Mouse (Mus musculus) CH12.LX (cell line): ENCODE measurements around the gene Unc119b. TPM values are rescaled to one million over a fixed set of nuclear protein-coding genes. Genes with fewer than 3 reads are reported as not detected.

ENCODE experiments used
- DNase-seq: peaks from one replicate; pipeline ENCODE4 v3.0.0-alpha.2; 2013; ENCODE audit errors: extremely low read depth
- H3K27ac ChIP-seq: 2 replicates; pipeline ENCODE4 v1.5.1; 2012; ENCODE audit warnings: low read depth, mild to moderate bottlenecking, control low read depth, moderate library complexity; ENCODE audit not compliant: insufficient read depth
- H3K27me3 ChIP-seq: replicated peaks from 2 replicates; pipeline ENCODE3; 2012; ENCODE audit warnings: inconsistent platforms
- H3K36me3 ChIP-seq, 2 experiments: replicated peaks in 1 of 2; 2 replicates each; pipeline versions ENCODE3 to v1.6.1; 2012; ENCODE audit warnings: inconsistent platforms in 1 of 2, low read length in 1 of 2, mild to moderate bottlenecking in 1 of 2, mixed read lengths in 1 of 2, moderate library complexity in 1 of 2; ENCODE audit not compliant: control insufficient read depth in 1 of 2, insufficient read depth in 1 of 2
- H3K4me1 ChIP-seq, 2 experiments: 2 replicates each; pipeline ENCODE4 v1.6.1; 2012; ENCODE audit warnings: inconsistent platforms in 1 of 2, moderate library complexity in 1 of 2; ENCODE audit not compliant: insufficient read depth in 2 of 2, control insufficient read depth in 1 of 2
- H3K4me2 ChIP-seq: 2 replicates; pipeline ENCODE4 v1.6.1; 2012; ENCODE audit warnings: low read depth, mild to moderate bottlenecking, control low read depth; ENCODE audit not compliant: poor library complexity, insufficient read depth, severe bottlenecking
- H3K4me3 ChIP-seq, 3 experiments: fragments of 150-350 bp in 1 of 3; sonication (generic) in 1 of 3; replicated peaks in 1 of 3; 2 replicates each; pipeline versions ENCODE3 to v1.5.1; 2011 to 2012; ENCODE audit warnings: low read depth in 2 of 3, low read length in 2 of 3, mild to moderate bottlenecking in 2 of 3, moderate library complexity in 2 of 3, control low read depth in 1 of 3, improper control_type of control experiment in 1 of 3, inconsistent platforms in 1 of 3, mixed read lengths in 1 of 3; ENCODE audit not compliant: poor library complexity in 1 of 3
- H3K79me2 ChIP-seq: replicated peaks from 2 replicates; pipeline ENCODE4 v1.6.1; 2012; ENCODE audit warnings: mild to moderate bottlenecking, moderate library complexity; ENCODE audit not compliant: control insufficient read depth, poor library complexity, insufficient read depth, severe bottlenecking; ENCODE audit errors: extremely low read depth
- H3K9ac ChIP-seq: 2 replicates; pipeline ENCODE4 v1.6.1; 2012; ENCODE audit warnings: low read depth, mild to moderate bottlenecking, control low read depth, moderate library complexity; ENCODE audit not compliant: insufficient read depth
- H3K9me3 ChIP-seq: replicated peaks from 2 replicates; pipeline ENCODE3; 2012; ENCODE audit warnings: low read length, inconsistent platforms, mixed read lengths
- BHLHE40 ChIP-seq: IDR thresholded peaks from 2 replicates; pipeline ENCODE4 v1.6.1; 2011; ENCODE audit warnings: mild to moderate bottlenecking, low read depth, low read length, improper control_type of control experiment
- CHD1 ChIP-seq: IDR thresholded peaks from 2 replicates; pipeline ENCODE4 v1.6.1; 2012; ENCODE audit warnings: low read depth, low read length, improper control_type of control experiment, inconsistent platforms
- CTCF ChIP-seq, 2 experiments: IDR thresholded peaks in 1 of 2; conservative IDR thresholded peaks in 1 of 2; 2 replicates each; pipeline ENCODE4 v1.5.1; 2011 to 2012; ENCODE audit warnings: low read depth in 2 of 2, low read length in 2 of 2, improper control_type of control experiment in 1 of 2, inconsistent platforms in 1 of 2, mild to moderate bottlenecking in 1 of 2, moderate library complexity in 1 of 2
- EP300 ChIP-seq: IDR thresholded peaks from 2 replicates; pipeline ENCODE4 v1.6.1; 2011; ENCODE audit warnings: low read length, improper control_type of control experiment
- GABPA ChIP-seq: IDR thresholded peaks from 2 replicates; pipeline ENCODE4 v1.6.1; 2012; ENCODE audit warnings: low read depth, low read length, improper control_type of control experiment, inconsistent platforms; ENCODE audit not compliant: insufficient replicate concordance
- JUN ChIP-seq: IDR thresholded peaks from 2 replicates; pipeline ENCODE4 v1.6.1; 2011; ENCODE audit warnings: low read depth, mild to moderate bottlenecking, low read length, improper control_type of control experiment, moderate library complexity; ENCODE audit not compliant: insufficient read depth
- JUND ChIP-seq: conservative IDR thresholded peaks from 2 replicates; pipeline ENCODE4 v1.6.1; 2011; ENCODE audit warnings: low read depth, low read length, improper control_type of control experiment
- MAFK ChIP-seq: IDR thresholded peaks from 2 replicates; pipeline ENCODE4 v1.6.1; 2011; ENCODE audit warnings: low read length, improper control_type of control experiment; ENCODE audit not compliant: insufficient replicate concordance
- MAX ChIP-seq: IDR thresholded peaks from 2 replicates; pipeline ENCODE4 v1.6.1; 2011; ENCODE audit warnings: low read length, improper control_type of control experiment
- MAZ ChIP-seq: IDR thresholded peaks from 2 replicates; pipeline ENCODE4 v1.6.1; 2012; ENCODE audit warnings: low read depth, mild to moderate bottlenecking, inconsistent platforms, low read length, improper control_type of control experiment, moderate library complexity
- MYC ChIP-seq: IDR thresholded peaks from 2 replicates; pipeline ENCODE4 v1.6.1; 2011; ENCODE audit warnings: low read depth, mild to moderate bottlenecking, improper control_type of control experiment, low read length
- SIN3A ChIP-seq: IDR thresholded peaks from 2 replicates; pipeline ENCODE4 v1.6.1; 2012; ENCODE audit warnings: low read length, improper control_type of control experiment, inconsistent platforms
- USF1 ChIP-seq: IDR thresholded peaks from 2 replicates; pipeline ENCODE4 v1.6.1; 2014; ENCODE audit warnings: low read depth, mild to moderate bottlenecking, inconsistent platforms, low read length, improper control_type of control experiment
- ZKSCAN1 ChIP-seq: IDR thresholded peaks from 2 replicates; pipeline ENCODE4 v1.6.1; 2012; ENCODE audit warnings: low read depth, inconsistent platforms, low read length, improper control_type of control experiment, borderline replicate concordance
- ZMIZ1 ChIP-seq: IDR thresholded peaks from 2 replicates; pipeline ENCODE4 v1.6.1; 2012; ENCODE audit warnings: low read depth, mild to moderate bottlenecking, inconsistent platforms, low read length, improper control_type of control experiment
- ZNF384 ChIP-seq: IDR thresholded peaks from 2 replicates; pipeline ENCODE4 v1.6.1; 2012; ENCODE audit warnings: low read depth, low read length, improper control_type of control experiment, inconsistent platforms
- dilution Hi-C: fragments of 300-500 bp; cut with MboI; formaldehyde crosslinking; loops from 2 replicates; pipeline ENCODE4 v1.14.3; 2020; ENCODE audit warnings: low sequenced_read_pairs; ENCODE audit not compliant: extremely low pct_unique_long_range_greater_than_20kb, extremely low pct_ligation_motif_present
- in situ Hi-C: fragments of 300-500 bp; cut with MboI; formaldehyde crosslinking; loops from 3 replicates; pipeline ENCODE4 v1.14.3; 2019; ENCODE audit warnings: low sequenced_read_pairs, low pct_ligation_motif_present, low pct_unique_long_range_greater_than_20kb, mixed read lengths
- polyA plus RNA-seq: library from polyadenylated mRNA; unstranded; fragments of >175 nt; gene quantifications from 2 replicates; pipeline ENCODE4 v1.2.1, GENCODE M21; 2012; ENCODE audit warnings: low read depth; ENCODE audit not compliant: insufficient read length
- total RNA-seq, 2 experiments: library from RNA; depleted of rRNA; stranded (reverse); fragments of 300-350 nt in 1 of 2; fragments of >200 nt in 1 of 2; gene quantifications; 2 replicates each; pipeline ENCODE4 v1.2.3; 2012 to 2014

Gene Unc119b
- total and polyA plus RNA-seq, 3 experiments = 13.3 to 22.6 (median 18.4) TPM

DNA sequence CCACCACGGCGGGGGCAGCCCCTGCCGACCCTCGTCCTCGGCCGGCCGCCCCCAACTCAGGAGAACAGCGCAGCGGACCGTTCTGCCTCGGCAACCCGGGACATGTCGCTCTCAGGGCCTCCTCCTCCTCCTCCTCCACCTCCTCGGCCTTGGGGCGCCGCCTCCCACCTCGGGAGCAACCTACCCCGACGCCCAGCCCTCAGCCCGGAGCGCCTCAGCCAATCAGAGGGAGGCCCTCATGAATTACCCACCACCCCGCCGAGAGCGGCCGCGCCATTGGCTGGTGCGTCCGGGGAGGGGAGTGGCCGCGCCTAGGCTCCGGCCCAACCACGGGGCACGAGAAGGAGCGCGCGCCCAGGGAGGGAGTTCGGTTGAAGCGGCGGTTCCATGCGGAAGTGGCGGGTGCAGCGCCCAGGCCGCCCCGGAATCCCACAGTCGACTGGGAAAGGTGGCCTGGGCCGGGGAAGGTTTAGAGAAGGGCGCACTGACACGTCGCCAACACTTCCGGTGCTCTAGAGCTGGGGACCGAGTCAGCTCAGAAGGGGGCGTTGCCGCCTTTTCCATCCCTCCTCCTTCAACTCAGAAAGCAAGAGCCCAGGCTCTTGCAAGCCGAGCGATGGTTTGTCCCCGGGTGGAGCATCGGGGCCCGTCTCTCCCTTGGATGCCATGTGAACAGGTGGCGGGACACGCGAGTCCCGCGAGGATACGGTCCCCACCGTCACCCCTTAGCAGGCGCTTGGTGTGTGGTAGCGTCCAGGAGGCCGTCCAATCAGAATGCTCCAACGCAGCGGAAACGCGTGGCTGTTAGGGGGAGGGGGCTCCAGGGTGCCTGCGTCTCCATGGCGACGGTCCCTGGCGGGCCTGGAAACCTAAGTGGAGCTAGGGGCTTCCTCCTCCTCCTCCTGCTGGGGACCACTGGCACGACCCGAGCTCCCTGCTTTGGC, 23.5 kb upstream of the Unc119b start, which contains the start of gene Mlec (continued):
- peak; percentile 98 for TF ChIP-seq CHD1

DNA sequence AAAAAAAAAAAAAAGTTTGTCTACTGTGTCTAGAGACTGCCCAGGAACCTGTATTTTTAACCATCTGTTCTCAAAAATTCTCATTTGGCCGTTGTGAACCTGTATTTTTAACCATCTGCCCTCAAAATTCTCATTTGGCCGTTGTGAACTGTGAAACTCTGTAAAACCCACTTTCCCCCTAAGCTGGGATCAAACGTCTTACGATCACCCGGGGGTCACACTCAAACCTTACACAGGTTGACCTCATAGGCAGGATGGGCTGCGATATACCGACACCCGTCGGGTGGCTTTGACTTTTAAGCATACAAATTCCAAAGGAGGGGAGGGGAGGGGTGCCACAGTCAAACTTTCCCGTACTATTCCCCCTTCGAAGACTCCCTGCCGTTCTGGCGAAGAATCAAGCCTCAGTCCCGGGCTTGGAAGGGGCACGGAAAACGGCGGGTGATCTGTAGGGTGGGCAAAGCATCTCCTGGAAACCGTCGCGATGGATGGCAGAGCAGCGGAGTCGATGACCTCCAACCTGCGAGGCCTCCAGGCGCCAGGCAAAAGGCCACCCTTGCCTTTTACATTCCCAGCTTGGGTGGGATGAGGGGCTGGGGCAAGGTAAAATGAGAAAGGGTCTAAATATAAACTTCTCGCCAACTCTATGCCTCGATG, 22.3 kb upstream of the Unc119b start:
- H3K36me3 ChIP-seq = peaks cover 8 to 31% of the 10 kb centered on the region in 2 experiments
- TF ChIP-seq SIN3A = 0 out of 2 replicates have a peak, but pooled peaks have one; percentile 35
- no peak for TF ChIP-seq MAX
- TF ChIP-seq GABPA = no peak
- TF ChIP-seq ZNF384 = peak; percentile 91
- no peak for TF ChIP-seq USF1
- TF ChIP-seq MYC = no peak
- TF ChIP-seq, all 38 proteins: peak for 2
- in situ Hi-C loops (no loop called here), dilution Hi-C loops (no loop called here)
- H3K27ac ChIP-seq = peak overlapping the region; percentile 31; the same call in 1 of the 2 replicates
- no peaks in the 10 kb centered on the region for H3K27me3 ChIP-seq
- peak overlapping the region; percentile 88 to 98 (median 97) for H3K4me3 ChIP-seq
- peak; percentile 53 for DNase-seq
- H3K4me2 ChIP-seq = peak overlapping the region; percentile 94
- H3K4me1 ChIP-seq = peaks cover 16 to 67% of the 10 kb centered on the region in 2 experiments
- H3K9ac ChIP-seq = peak overlapping the region; percentile 95
- peaks cover 58% of the 10 kb centered on the region for H3K79me2 ChIP-seq
- H3K9me3 ChIP-seq = no peaks in the 10 kb centered on the region

DNA sequence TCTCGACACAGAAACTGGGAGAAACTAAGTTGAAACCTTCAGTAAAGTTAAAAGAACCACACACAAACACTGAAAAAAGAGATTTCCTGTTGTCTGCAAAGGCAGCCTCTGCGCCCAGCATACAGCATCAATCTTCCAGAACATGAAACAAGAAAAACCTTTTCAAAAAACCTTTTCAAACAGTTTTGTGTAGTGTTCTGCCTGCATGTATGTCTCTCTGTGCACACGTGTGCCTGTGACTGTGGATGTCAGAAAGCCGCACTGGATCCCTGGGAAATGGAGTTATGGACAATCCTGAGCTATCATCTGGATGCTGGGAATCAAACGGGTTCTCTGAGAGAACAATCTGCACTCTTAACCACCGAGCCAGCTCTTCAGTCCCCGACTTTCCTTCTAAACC, 21.6 kb upstream of the Unc119b start:
- Histone ChIP-seq H3K4me1 (peaks cover 16 to 66% of the 10 kb centered on the region in 2 experiments), H3K27me3 (no peaks in the 10 kb centered on the region), H3K4me3 (peak overlapping the region; percentile 39 to 98 (median 88)), H3K4me2 (peak overlapping the region; percentile 94), H3K9ac (peak overlapping the region; percentile 95), H3K27ac (no peak overlapping the region), H3K79me2 (peaks cover 60% of the 10 kb centered on the region), H3K9me3 (no peaks in the 10 kb centered on the region), H3K36me3 (peaks cover 11 to 36% of the 10 kb centered on the region in 2 experiments)
- DNase-seq = no peak
- dilution Hi-C loops (no loop called here), in situ Hi-C loops (no loop called here)
- TF ChIP-seq ZKSCAN1 (no peak), JUN (no peak), EP300 (no peak), ZMIZ1 (no peak), CTCF (conservative IDR thresholded peaks at IDR 0.05 in 1 of 2, IDR thresholded peaks at IDR 0.05 in 1 of 2; ENCODE audit: low read depth in 2 of 2, low read length in 2 of 2) (no peak), BHLHE40 (no peak), MAZ (no peak), MAFK (no peak), USF1 (no peak), ZNF384 (no peak), JUND (no peak)
